Mouse (Mus musculus) embryonic facial prominence, embryonic 13.5 days (tissue): Measurements from ENCODE around the gene Trim63. TPM values are rescaled to one million over a fixed set of nuclear protein-coding genes. Genes with fewer than 3 reads are reported as not detected.

ENCODE experiments used
- ATAC-seq: fragments of 200-750 bp; cut with Nextera tagmentation; 2 replicates; pipeline ENCODE4 v1.8.0; 2017; ENCODE audit warnings: low read depth; ENCODE audit not compliant: insufficient number of reproducible peaks, insufficient read depth, low FRiP score, low TSS enrichment
- H3K27ac ChIP-seq: fragments of 300-500 bp; sonication (generic); 2 replicates; pipeline ENCODE4 v1.5.1; 2015; ENCODE audit warnings: moderate library complexity, mild to moderate bottlenecking, inconsistent platforms
- H3K27me3 ChIP-seq: fragments of 300-500 bp; sonication (generic); 2 replicates; pipeline ENCODE4 v1.6.1; 2015; ENCODE audit warnings: mild to moderate bottlenecking, inconsistent platforms
- H3K36me3 ChIP-seq: fragments of 300-500 bp; sonication (generic); 2 replicates; pipeline ENCODE4 v1.6.1; 2015; ENCODE audit warnings: mild to moderate bottlenecking, inconsistent platforms
- H3K4me1 ChIP-seq: fragments of 300-500 bp; sonication (generic); 2 replicates; pipeline ENCODE4 v1.6.1; 2015; ENCODE audit warnings: inconsistent platforms
- H3K4me2 ChIP-seq: fragments of 300-500 bp; sonication (generic); 2 replicates; pipeline ENCODE4 v1.6.1; 2015; ENCODE audit warnings: moderate library complexity, mild to moderate bottlenecking, inconsistent platforms
- H3K4me3 ChIP-seq: fragments of 300-500 bp; sonication (generic); 2 replicates; pipeline ENCODE4 v1.5.1; 2015; ENCODE audit warnings: mild to moderate bottlenecking, inconsistent platforms
- H3K9ac ChIP-seq: fragments of 300-500 bp; sonication (generic); 2 replicates; pipeline ENCODE4 v1.6.1; 2015; ENCODE audit warnings: mild to moderate bottlenecking, inconsistent platforms
- H3K9me3 ChIP-seq: fragments of 300-500 bp; sonication (generic); 2 replicates; pipeline ENCODE4 v1.6.1; 2016; ENCODE audit warnings: inconsistent platforms
- WGBS: fragments of 180-500 bp; shearing (Covaris S2); methylation state at CpG from one replicate; pipeline ENCODE4 v1.1.7; 2015; ENCODE audit warnings: mixed read lengths; 5-methylcytosine and 5-hydroxymethylcytosine counted together
- polyA plus RNA-seq: library from polyadenylated mRNA; unstranded; fragments of >200 nt; fragmentation: Nextera tagmentation; extraction: Ambion mirVana; gene quantifications from 2 replicates; pipeline ENCODE4 v1.2.1, GENCODE M21; 2015

The Trim63 gene
- polyA plus RNA-seq, 1 experiment from 2014 or later = 1.2 TPM

- Histone ChIP-seq H3K27me3 (no peaks in the 10 kb centered on the region), H3K4me1 (no peaks in the 10 kb centered on the region), H3K9ac (no peak overlapping the region), H3K4me3 (no peak overlapping the region), H3K27ac (no peak overlapping the region), H3K4me2 (no peak overlapping the region), H3K36me3 (no peaks in the 10 kb centered on the region), H3K9me3 (peaks cover 4% of the 10 kb centered on the region; the same call in 1 of the 2 replicates)
- 81% methylated on average over 9 of the region's 9 CpGs for WGBS
- no peak for ATAC-seq
Observed at GRCm38 (mm10) chr4:134300316-134300715, 14.6 kb upstream of the Trim63 start.

GRCm38 (mm10) chr4:134302084-134302483 is 12.8 kb upstream of the Trim63 start:
- H3K4me1 ChIP-seq = peaks cover 4% of the 10 kb centered on the region
- no peak for ATAC-seq
- H3K9ac ChIP-seq = no peak overlapping the region
- no peak overlapping the region for H3K27ac ChIP-seq
- no peak overlapping the region for H3K4me2 ChIP-seq
- H3K27me3 ChIP-seq = no peaks in the 10 kb centered on the region
- 71% methylated on average over 5 of the region's 5 CpGs for WGBS
- no peaks in the 10 kb centered on the region for H3K9me3 ChIP-seq
- H3K4me3 ChIP-seq = no peak overlapping the region
- no peaks in the 10 kb centered on the region for H3K36me3 ChIP-seq

- Histone ChIP-seq H3K4me1 (peaks cover 12% of the 10 kb centered on the region), H3K4me2 (peak overlapping the region; percentile 37), H3K36me3 (no peaks in the 10 kb centered on the region), H3K27ac (no peak overlapping the region), H3K9me3 (no peaks in the 10 kb centered on the region), H3K9ac (no peak overlapping the region), H3K4me3 (no peak overlapping the region), H3K27me3 (no peaks in the 10 kb centered on the region)
- ATAC-seq = no peak
- 75% methylated on average over 2 of the region's 2 CpGs for WGBS
Observed at GRCm38 (mm10) chr4:134306963-134307362, 8.0 kb upstream of the Trim63 start.

GRCm38 (mm10) chr4:134307367-134308072 is 7.4 kb upstream of the Trim63 start:
- Histone ChIP-seq H3K4me3 (no peak overlapping the region), H3K27me3 (no peaks in the 10 kb centered on the region), H3K9ac (no peak overlapping the region), H3K4me1 (peaks cover 12% of the 10 kb centered on the region), H3K9me3 (no peaks in the 10 kb centered on the region), H3K4me2 (peak overlapping the region; percentile 37), H3K27ac (no peak overlapping the region), H3K36me3 (no peaks in the 10 kb centered on the region)
- no peak for ATAC-seq
- 11% methylated on average over 12 of the region's 12 CpGs for WGBS

- Histone ChIP-seq H3K4me2 (no peak overlapping the region), H3K9me3 (peaks cover 5% of the 10 kb centered on the region), H3K4me3 (no peak overlapping the region), H3K27ac (no peak overlapping the region), H3K4me1 (peaks cover 21% of the 10 kb centered on the region), H3K9ac (no peak overlapping the region), H3K27me3 (no peaks in the 10 kb centered on the region), H3K36me3 (no peaks in the 10 kb centered on the region)
- WGBS = 88% methylated on average over 7 of the region's 7 CpGs
- no peak for ATAC-seq
Observed at GRCm38 (mm10) chr4:134310106-134310505, 4.8 kb upstream of the Trim63 start.

GRCm38 (mm10) chr4:134310656-134311055 is 4.3 kb upstream of the Trim63 start:
- WGBS = 81% methylated on average over 9 of the region's 9 CpGs
- ATAC-seq = no peak

GRCm38 (mm10) chr4:134311784-134312183 is 3.1 kb upstream of the Trim63 start:
- H3K4me2 ChIP-seq = no peak overlapping the region
- no peaks in the 10 kb centered on the region for H3K36me3 ChIP-seq
- H3K27ac ChIP-seq = no peak overlapping the region
- no peaks in the 10 kb centered on the region for H3K27me3 ChIP-seq
- 86% methylated on average over 9 of the region's 9 CpGs for WGBS
- peaks cover 5% of the 10 kb centered on the region for H3K9me3 ChIP-seq
- no peak for ATAC-seq
- H3K4me3 ChIP-seq = no peak overlapping the region
- H3K9ac ChIP-seq = no peak overlapping the region
- peaks cover 24% of the 10 kb centered on the region for H3K4me1 ChIP-seq

More at GRCm38 (mm10) chr4:134310656-134311055, 4.3 kb upstream of the Trim63 start:
- Histone ChIP-seq H3K9me3 (peaks cover 5% of the 10 kb centered on the region), H3K9ac (no peak overlapping the region), H3K36me3 (no peaks in the 10 kb centered on the region), H3K4me3 (no peak overlapping the region), H3K4me2 (no peak overlapping the region), H3K27ac (no peak overlapping the region), H3K4me1 (peaks cover 21% of the 10 kb centered on the region), H3K27me3 (no peaks in the 10 kb centered on the region)

GRCm38 (mm10) chr4:134312341-134312740 is 2.6 kb upstream of the Trim63 start:
- H3K4me3 ChIP-seq = no peak overlapping the region
- peaks cover 5% of the 10 kb centered on the region for H3K9me3 ChIP-seq
- no peaks in the 10 kb centered on the region for H3K36me3 ChIP-seq
- H3K9ac ChIP-seq = no peak overlapping the region
- no peaks in the 10 kb centered on the region for H3K27me3 ChIP-seq
- WGBS = 91% methylated on average over 5 of the region's 5 CpGs
- H3K27ac ChIP-seq = no peak overlapping the region
- peaks cover 19% of the 10 kb centered on the region for H3K4me1 ChIP-seq
- no peak for ATAC-seq
- no peak overlapping the region for H3K4me2 ChIP-seq

GRCm38 (mm10) chr4:134312901-134313300 is 2.0 kb upstream of the Trim63 start:
- Histone ChIP-seq H3K27ac (no peak overlapping the region), H3K4me2 (no peak overlapping the region), H3K4me3 (no peak overlapping the region), H3K4me1 (peaks cover 14% of the 10 kb centered on the region), H3K9ac (no peak overlapping the region), H3K27me3 (no peaks in the 10 kb centered on the region), H3K36me3 (no peaks in the 10 kb centered on the region), H3K9me3 (peaks cover 5% of the 10 kb centered on the region)
- 92% methylated on average over 6 of the region's 6 CpGs for WGBS
- ATAC-seq = no peak

GRCm38 (mm10) chr4:134314081-134314655 is 752 bp upstream of the Trim63 start:
- 74% methylated on average over 4 of the region's 4 CpGs for WGBS
- Histone ChIP-seq H3K9ac (no peak overlapping the region), H3K4me2 (no peak overlapping the region), H3K36me3 (no peaks in the 10 kb centered on the region), H3K27me3 (no peaks in the 10 kb centered on the region), H3K9me3 (peaks cover 5% of the 10 kb centered on the region), H3K4me1 (peaks cover 14% of the 10 kb centered on the region), H3K27ac (no peak overlapping the region), H3K4me3 (no peak overlapping the region)
- no peak for ATAC-seq

- Histone ChIP-seq H3K4me1 (peaks cover 14% of the 10 kb centered on the region), H3K36me3 (no peaks in the 10 kb centered on the region), H3K9me3 (peaks cover 5% of the 10 kb centered on the region), H3K27me3 (no peaks in the 10 kb centered on the region), H3K4me3 (no peak overlapping the region), H3K9ac (no peak overlapping the region), H3K4me2 (no peak overlapping the region), H3K27ac (no peak overlapping the region)
- 79% methylated on average over 9 of the region's 9 CpGs for WGBS
- no peak for ATAC-seq
Observed at GRCm38 (mm10) chr4:134315470-134315869, 550 bp downstream of the Trim63 start.

- Histone ChIP-seq H3K4me1 (peaks cover 14% of the 10 kb centered on the region), H3K27me3 (no peaks in the 10 kb centered on the region), H3K36me3 (no peaks in the 10 kb centered on the region), H3K4me2 (no peak overlapping the region), H3K27ac (no peak overlapping the region), H3K4me3 (no peak overlapping the region), H3K9ac (no peak overlapping the region), H3K9me3 (peaks cover 5% of the 10 kb centered on the region)
- no peak for ATAC-seq
- WGBS = 49% methylated on average over 16 of the region's 16 CpGs
Observed at GRCm38 (mm10) chr4:134316390-134316789, 1.5 kb downstream of the Trim63 start.
